Mouse (Mus musculus): ENCODE results near the gene Polr3e.
A peak's percentile ranks its signal among the peaks of the same experiment; 100 is the strongest.

The Polr3e gene

GRCm38 (mm10) chr7:120917592-120918461 lies at the start of gene Polr3e:
TSS of gene Polr3e (plus strand) at chr7:120917744.
- peak; percentile 100 for DNase-seq (ENCODE audit: low read depth)

DNA sequence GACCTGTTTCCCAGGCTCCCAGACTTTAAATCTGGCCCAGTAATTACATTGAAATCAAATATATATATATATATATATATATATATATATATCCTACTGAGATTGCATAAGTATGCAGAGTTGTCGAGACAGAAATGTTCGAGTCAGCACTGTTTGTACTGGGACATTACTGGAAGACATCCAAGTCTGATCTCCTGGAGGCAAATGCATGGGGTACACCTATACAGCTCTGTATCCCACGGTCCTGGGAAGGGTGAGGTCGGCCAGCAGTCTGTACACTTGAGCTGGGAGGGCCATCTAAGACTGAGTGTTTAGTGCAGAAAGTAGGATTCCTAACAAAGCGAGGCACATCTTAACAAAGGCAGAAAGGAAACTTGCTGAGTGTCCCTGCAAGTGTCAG lies 47.7 kb upstream of the Polr3e start:
- no peak for DNase-seq (ENCODE audit: low read depth)

DNA sequence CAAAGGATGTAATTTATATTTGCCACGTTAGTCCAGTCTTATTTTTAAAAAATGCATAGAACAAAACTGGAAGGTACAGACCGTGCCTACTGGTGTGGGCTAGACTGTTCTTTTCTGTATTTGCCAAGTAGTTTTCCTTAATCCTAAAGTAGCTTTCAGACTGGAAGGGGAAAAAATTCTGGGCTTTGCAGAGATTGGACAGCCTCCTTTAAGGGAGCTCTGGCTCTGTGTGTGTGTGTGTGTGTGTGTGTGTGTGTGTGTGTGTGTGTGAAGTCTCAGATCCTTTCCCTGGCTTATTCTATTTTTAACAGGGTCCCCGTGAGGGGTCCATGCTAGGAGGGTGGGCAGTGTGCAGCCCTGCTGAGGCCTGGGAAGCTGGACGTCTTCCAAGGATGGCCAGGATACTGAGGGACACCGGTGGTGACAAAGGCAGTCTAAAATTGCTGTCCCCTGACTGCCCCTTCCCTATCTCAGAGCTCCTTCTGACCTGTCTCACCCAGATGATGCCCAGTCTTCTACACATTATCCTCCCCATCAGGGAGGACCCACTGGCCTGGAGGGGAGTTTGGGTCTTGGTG lies 47.0 kb upstream of the Polr3e start:
- DNase-seq (ENCODE audit: low read depth), result no peak

DNA sequence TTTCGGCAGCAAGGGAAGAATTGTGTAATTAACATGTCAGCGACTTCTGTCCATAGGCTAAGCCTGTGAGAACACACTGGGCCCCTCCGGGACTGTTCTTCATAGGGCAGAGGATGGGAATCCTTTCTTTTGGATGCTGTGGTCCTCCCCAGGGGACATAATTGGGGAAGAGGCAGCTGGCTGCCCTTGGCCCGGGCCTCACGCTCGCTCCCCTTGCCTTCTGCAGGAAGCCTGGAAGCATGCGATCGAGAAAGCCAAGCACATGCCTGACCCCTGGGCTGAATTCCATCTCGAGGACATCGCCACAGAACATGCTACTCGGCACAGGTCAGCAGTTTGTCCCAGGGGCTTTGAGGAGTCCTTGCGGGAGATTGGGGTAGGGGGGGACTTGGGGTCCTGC lies 44.5 kb upstream of the Polr3e start:
- DNase-seq (ENCODE audit: low read depth), result no peak

GRCm38 (mm10) chr7:120874021-120874420 lies 43.5 kb upstream of the Polr3e start:
- no peak for DNase-seq (ENCODE audit: low read depth)

GRCm38 (mm10) chr7:120874764-120875539 lies 42.6 kb upstream of the Polr3e start:
- DNase-seq (ENCODE audit: low read depth), result no peak

DNA sequence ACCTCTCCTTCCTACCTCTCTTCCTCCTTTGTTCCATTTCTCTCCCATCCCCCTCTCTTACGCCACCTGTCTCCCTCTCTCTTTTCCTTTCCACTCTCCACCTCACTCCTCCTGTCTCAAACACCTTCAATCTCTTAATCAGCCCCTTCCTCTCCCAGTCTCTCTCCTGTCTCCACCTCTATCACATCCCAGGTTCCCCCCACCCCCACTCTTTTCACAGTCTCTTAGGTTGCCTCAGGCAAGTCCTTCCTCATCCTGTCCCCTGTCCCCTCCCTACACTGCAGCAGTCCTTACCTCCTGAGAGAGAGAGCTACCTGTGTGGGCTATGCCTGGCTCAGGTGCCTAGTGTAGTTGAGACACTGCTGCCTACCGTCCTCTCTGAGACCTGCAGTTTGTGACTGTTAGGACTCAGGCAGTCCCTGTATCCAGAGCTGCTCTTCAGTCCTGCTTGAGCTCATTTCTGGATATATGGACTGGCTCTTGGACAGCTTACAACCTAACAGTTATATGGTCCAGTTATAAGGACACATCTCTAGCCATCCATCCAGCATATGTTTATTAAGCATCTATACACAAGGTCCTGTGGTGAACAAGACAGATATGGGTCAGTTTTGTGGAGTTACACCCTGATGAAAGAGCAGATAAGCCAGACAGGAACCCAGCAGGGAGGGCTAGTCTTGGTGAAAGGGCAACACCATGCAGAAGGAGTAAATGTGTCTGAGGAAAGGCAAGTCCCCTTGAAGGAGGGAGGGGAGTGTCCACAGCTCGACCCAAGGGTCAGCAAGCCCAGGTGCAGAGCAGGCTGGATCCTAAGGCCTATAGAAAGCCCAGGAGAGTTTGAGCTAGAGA lies 41.8 kb upstream of the Polr3e start:
- no peak for DNase-seq (ENCODE audit: low read depth)

- DNase-seq (ENCODE audit: low read depth), result no peak
Observed at GRCm38 (mm10) chr7:120878271-120878670, 39.3 kb upstream of the Polr3e start.

DNA sequence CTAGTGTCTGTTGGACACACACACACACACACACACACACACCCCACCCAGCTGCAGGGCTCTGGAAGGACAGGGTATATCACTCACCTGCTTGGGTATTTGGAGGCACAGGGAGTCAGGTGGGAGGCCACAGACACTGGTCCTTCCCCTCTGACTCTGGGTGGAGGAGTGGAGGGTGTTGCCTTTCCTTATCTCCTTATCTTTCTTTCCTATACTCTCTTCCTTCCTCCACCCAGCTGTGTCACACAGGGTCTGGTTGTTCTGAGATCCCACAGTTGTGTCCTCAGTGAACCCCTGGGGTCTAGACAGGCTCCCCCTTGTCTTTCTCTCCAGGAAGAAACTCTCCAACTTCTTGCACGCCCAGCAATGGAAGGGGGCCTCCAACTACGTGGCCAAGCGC lies 37.6 kb upstream of the Polr3e start:
- no peak for DNase-seq (ENCODE audit: low read depth)

GRCm38 (mm10) chr7:120880770-120881169 lies 36.8 kb upstream of the Polr3e start:
- DNase-seq (ENCODE audit: low read depth), result no peak

DNA sequence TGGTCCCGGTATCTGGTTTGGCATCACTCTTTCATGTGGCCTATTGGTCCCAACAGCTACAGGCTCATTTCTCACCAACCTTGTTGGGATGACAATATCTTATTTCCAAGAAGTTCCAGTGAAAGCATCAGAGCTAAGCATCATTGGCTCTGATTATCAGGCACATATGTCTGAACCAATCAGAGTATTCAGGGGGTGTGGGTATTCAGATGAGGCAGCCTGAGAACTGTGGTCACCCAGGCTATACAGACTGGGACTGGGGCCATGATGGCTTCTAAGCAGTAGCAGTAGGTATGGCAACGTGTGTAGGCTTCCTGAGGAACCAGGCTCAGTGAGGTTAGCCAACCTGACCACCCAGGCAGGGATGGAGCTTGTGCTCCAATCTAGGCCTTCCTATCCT lies 36.1 kb upstream of the Polr3e start:
- DNase-seq (ENCODE audit: low read depth), result no peak

DNA sequence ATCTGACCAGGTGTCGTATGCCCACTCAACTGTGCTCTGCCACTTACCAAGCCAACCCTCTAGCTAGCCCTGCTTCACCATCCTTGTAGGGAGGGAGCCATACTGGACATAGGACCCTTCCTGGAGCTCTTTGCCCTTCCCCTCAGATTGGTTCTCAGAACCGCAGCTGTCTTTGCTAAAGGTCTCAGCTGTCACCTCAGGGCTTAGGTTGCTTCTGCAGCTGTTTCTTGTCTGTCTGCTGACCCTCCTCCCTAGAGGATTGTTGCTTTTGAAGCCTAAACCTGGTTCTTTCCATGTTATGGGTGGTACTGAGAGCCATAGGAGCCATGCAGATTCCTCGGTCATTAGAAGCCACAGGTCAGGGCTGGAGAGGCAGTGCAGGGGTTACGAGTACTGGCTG lies 34.9 kb upstream of the Polr3e start:
- no peak for DNase-seq (ENCODE audit: low read depth)

DNA sequence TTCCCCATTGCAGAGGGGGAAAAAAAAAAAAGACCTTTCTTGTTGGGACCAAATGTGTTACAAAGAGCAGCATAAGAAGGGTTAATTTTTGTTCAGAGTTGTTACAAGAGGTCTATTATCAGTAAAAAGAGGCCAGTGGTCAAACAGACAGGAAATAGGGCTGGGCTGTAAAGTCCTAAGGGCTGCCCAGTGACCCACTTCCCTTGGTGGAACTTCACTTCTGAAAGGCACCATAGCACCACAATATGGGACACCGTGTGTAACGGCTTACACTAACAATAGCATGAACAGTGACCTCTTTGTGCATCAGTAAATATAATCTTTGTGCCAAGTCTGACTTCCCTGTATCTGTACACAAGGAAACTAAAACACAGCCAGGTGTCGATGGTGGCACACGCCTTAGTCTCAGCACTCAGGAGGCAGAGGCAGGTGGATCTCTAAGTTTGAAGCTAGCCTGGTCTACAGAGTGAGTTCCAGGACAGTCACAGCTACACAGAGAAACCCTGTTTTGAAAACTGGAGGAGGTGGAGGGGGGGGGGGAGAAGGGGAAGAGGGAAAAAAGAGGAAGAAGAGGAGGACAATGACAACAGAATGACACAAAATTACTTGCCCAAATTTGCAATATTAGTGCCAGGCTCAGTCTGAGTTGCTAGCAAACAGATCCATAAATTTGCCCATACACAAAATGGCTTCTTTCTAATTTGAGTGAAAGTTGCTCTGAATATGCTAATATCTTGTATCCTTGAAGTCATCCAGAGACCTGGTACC lies 33.8 kb upstream of the Polr3e start:
- no peak for DNase-seq (ENCODE audit: low read depth)

DNA sequence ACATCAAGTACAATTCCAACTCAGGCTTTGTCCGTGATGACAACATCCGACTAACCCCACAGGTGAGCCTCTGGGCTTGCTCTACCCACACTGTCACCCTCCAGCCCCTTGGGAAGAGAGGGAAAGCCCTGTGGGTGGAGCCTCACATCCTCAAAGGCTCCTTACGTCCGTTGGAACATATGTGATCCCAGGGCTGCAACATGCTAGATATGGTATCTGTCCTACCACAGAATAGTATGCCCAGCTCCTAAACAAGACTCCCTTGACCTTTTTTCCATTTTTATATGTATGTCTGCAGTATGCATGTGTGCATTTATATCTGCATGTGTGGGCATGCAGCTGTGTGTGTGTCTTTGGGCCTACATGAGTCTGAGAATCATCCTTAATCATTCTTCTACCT lies 32.8 kb upstream of the Polr3e start:
- DNase-seq (ENCODE audit: low read depth), result no peak

- DNase-seq (ENCODE audit: low read depth), result no peak
Observed at GRCm38 (mm10) chr7:120893123-120893522, 24.4 kb upstream of the Polr3e start.

- DNase-seq (ENCODE audit: low read depth), result no peak
Observed at GRCm38 (mm10) chr7:120897054-120897453, 20.5 kb upstream of the Polr3e start.

DNA sequence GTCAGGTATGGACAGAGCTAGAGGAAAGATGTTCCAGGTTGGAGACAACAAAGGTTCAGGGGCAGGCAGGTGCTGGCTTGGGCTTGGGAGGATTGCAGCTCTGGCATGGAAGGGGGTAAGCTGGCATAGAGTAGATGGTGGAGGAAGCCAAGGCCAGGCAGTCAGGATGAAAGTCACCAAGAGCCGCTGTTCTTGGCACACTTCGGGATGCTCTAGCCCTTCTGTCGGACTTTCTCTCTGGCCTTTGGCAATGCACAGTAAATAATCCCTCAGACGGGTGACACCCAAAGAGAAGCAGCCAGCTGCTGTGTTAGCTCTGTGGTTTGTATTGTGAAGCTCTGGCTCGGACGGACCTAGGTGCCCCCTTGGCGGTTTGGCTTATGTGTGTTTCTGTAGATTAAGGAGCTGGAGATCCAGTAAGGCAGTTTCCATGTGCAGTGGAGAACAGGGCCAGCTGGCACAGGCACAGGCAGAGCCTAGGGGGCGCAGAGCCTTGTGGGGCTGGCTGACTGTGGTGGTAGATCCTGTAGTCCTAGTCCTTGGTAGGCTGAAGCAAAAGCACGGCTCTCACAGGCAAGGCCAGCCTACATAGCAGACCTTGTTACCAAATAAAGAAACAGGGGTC lies 19.7 kb upstream of the Polr3e start:
- no peak for DNase-seq (ENCODE audit: low read depth)

DNA sequence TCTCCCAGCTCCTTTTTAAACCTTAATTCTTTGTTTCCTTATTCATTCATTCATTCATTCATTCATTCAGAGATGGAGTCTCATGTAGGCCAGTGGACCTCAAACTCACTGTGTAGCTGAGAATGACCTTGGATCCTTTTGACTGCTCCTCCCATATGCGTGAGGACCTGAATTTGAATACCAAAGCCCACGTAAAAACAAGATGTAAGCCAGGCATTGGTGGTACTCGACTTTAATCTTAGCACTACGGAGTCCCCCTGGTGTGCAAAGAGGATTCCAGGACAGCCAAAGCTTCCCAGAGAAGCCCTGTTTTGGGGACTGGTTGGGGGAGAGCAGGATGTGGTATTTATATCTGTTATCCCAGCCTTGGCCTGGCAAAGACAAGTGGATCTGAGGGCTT lies 17.4 kb upstream of the Polr3e start:
- DNase-seq (ENCODE audit: low read depth), result no peak

GRCm38 (mm10) chr7:120901701-120902100 lies 15.8 kb upstream of the Polr3e start:
- no peak for DNase-seq (ENCODE audit: low read depth)

GRCm38 (mm10) chr7:120902931-120903330 lies 14.6 kb upstream of the Polr3e start:
- no peak for DNase-seq (ENCODE audit: low read depth)

- DNase-seq (ENCODE audit: low read depth), result peak; percentile 34
Observed at GRCm38 (mm10) chr7:120910172-120910571, 7.4 kb upstream of the Polr3e start.

All from naive thymus-derived CD4-positive, alpha-beta T cell, adult 2 months (primary cell).